Mouse (Mus musculus): ENCODE data around the gene Plbd2. TPM values are rescaled to one million over a fixed set of nuclear protein-coding genes. Genes with fewer than 3 reads are reported as not detected.

Gene Plbd2
- polyA plus RNA-seq, 1 experiment from 2014 or later: 19.0 TPM

DNA sequence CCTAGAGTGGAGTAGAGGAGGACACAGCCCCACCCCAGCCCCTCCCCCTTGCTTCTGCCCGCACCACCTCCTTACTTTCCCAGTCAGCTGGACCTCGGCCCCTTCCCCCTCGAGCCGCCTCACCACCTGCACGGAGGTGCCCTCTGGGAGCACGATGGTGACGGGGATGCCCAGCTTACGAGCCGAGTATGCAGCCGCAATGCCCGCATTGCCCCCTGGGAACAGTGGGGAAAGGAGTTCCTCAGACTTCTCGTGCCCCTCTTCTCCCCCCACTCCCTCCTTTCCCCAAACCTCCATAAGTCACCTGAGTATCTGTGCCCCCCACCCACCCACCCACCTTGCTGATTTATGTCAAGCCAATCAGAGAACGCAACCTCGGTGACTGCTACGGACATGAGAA, 41.5 kb downstream of the Plbd2 start:
- ATAC-seq (ENCODE audit: low read depth): no peak
- Histone ChIP-seq H3K4me2 (ENCODE audit: low read depth, low read length) (no peak overlapping the region), H3K27ac (ENCODE audit: low read length) (no peak overlapping the region), H3K27me3 (ENCODE audit: control insufficient read depth, insufficient read depth, low read depth, low read length) (peaks cover 11% of the 10 kb centered on the region), H3K9ac (ENCODE audit: low read depth, low read length) (no peak overlapping the region), H3K4me1 (ENCODE audit: control insufficient read depth, low read depth, low read length) (peaks cover 3% of the 10 kb centered on the region; the same call in 1 of the 2 replicates), H3K4me3 (ENCODE audit: low read depth, low read length) (no peak overlapping the region), H3K9me3 (replicated peaks; ENCODE audit: control insufficient read depth, low read length) (peaks cover 3% of the 10 kb centered on the region), H3K36me3 (ENCODE audit: control insufficient read depth, insufficient read depth) (no peaks in the 10 kb centered on the region)
- 65% methylated on average over 15 of the region's 15 CpGs for WGBS (ENCODE audit: insufficient replicate concordance)

DNA sequence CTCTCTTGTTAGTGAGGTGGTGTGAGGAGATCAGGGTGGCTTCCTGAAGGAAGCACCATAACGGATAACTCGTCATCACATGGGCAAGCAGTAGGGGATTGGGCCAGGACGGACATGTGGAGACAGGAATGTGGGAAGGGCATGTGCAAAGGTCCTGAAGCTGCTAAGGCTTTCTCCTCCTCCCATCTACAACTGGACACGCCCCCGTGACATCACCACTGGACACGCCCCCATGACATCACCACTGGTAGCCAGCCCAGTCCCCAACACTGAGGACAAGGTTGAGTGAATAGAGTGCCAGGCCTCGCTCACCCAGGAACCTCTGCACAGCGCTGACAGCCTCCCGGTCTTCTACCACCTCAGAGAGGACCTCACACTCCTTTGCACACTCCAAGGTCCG, 44.3 kb downstream of the Plbd2 start:
- no peaks in the 10 kb centered on the region for H3K36me3 ChIP-seq (ENCODE audit: control insufficient read depth, insufficient read depth)
- H3K27ac ChIP-seq (ENCODE audit: low read length): no peak overlapping the region
- H3K27me3 ChIP-seq (ENCODE audit: control insufficient read depth, insufficient read depth, low read depth, low read length): peaks cover 20% of the 10 kb centered on the region
- no peaks in the 10 kb centered on the region for H3K4me1 ChIP-seq (ENCODE audit: control insufficient read depth, low read depth, low read length)
- WGBS (ENCODE audit: insufficient replicate concordance): 53% methylated on average over 10 of the region's 10 CpGs
- no peak overlapping the region for H3K4me2 ChIP-seq (ENCODE audit: low read depth, low read length)
- no peak overlapping the region for H3K4me3 ChIP-seq (ENCODE audit: low read depth, low read length)
- ATAC-seq (ENCODE audit: low read depth): no peak
- H3K9ac ChIP-seq (ENCODE audit: low read depth, low read length): no peak overlapping the region
- peaks cover under 1% of the 10 kb centered on the region; the same call in 1 of the 2 replicates for H3K9me3 ChIP-seq (replicated peaks; ENCODE audit: control insufficient read depth, low read length)

DNA sequence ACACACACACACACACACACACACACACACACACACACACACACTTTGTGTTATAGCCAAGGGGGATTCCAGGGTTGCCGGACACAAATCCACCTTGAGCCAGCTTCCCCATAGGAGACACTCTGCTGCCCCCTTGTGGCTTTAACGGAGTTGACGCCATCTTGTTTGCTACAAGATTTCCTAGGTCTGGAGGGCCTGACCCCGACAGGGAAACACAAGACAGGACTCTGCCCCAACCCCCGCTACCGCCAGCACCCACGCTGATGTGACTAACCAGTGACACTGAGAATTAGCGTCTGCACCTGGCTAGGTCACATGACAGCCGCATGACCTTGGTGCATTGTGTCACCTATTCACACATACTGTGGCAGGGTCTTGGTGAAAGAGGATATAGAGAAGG, 45.8 kb downstream of the Plbd2 start:
- ATAC-seq (ENCODE audit: low read depth): no peak
- no peak overlapping the region for H3K9ac ChIP-seq (ENCODE audit: low read depth, low read length)
- no peaks in the 10 kb centered on the region for H3K9me3 ChIP-seq (replicated peaks; ENCODE audit: control insufficient read depth, low read length)
- no peaks in the 10 kb centered on the region for H3K4me1 ChIP-seq (ENCODE audit: control insufficient read depth, low read depth, low read length)
- peaks cover 14% of the 10 kb centered on the region for H3K27me3 ChIP-seq (ENCODE audit: control insufficient read depth, insufficient read depth, low read depth, low read length)
- H3K4me3 ChIP-seq (ENCODE audit: low read depth, low read length): no peak overlapping the region
- H3K4me2 ChIP-seq (ENCODE audit: low read depth, low read length): no peak overlapping the region
- 10% methylated on average over 9 of the region's 9 CpGs for WGBS (ENCODE audit: insufficient replicate concordance)
- H3K36me3 ChIP-seq (ENCODE audit: control insufficient read depth, insufficient read depth): no peaks in the 10 kb centered on the region
- no peak overlapping the region for H3K27ac ChIP-seq (ENCODE audit: low read length)

DNA sequence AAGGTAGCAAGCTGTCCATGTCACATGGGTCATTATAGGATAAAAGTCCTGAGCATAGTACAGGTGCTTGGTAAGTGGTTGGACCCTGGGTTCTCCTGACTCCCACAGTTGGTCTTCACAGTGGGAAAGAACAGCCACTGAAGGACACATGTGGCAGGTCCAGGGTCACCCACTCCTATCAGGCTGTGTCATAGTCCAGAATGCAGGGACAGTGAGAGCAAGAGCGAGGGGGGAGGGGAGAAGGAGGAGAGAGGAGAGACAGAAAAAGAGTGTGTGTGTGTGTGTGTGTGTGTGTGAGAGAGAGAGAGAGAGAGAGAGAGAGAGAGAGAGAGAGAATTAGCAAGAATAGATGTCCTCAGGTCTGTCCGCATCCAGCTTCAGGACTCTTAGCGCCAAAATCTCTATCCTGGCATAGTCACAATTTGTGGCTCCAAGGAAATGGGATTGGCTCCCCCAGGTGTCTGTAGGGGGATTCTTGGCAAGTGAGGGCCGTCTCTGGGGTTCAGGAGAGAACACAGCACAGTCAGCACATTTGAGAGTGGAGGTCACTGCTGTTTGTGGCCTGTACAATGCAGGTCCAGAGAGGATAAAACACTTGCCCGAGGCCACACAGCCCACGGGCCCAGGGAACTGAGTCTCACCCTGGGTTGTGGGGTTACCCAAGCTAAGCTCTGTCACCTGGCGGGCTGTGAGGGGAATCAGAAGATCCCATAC, 46.4 kb downstream of the Plbd2 start:
- Histone ChIP-seq H3K27ac (ENCODE audit: low read length) (no peak overlapping the region), H3K27me3 (ENCODE audit: control insufficient read depth, insufficient read depth, low read depth, low read length) (peaks cover 13% of the 10 kb centered on the region), H3K36me3 (ENCODE audit: control insufficient read depth, insufficient read depth) (no peaks in the 10 kb centered on the region), H3K4me3 (ENCODE audit: low read depth, low read length) (no peak overlapping the region), H3K9me3 (replicated peaks; ENCODE audit: control insufficient read depth, low read length) (no peaks in the 10 kb centered on the region), H3K4me1 (ENCODE audit: control insufficient read depth, low read depth, low read length) (no peaks in the 10 kb centered on the region), H3K9ac (ENCODE audit: low read depth, low read length) (no peak overlapping the region), H3K4me2 (ENCODE audit: low read depth, low read length) (no peak overlapping the region)
- 39% methylated on average over 7 of the region's 7 CpGs for WGBS (ENCODE audit: insufficient replicate concordance)
- ATAC-seq (ENCODE audit: low read depth): no peak

DNA sequence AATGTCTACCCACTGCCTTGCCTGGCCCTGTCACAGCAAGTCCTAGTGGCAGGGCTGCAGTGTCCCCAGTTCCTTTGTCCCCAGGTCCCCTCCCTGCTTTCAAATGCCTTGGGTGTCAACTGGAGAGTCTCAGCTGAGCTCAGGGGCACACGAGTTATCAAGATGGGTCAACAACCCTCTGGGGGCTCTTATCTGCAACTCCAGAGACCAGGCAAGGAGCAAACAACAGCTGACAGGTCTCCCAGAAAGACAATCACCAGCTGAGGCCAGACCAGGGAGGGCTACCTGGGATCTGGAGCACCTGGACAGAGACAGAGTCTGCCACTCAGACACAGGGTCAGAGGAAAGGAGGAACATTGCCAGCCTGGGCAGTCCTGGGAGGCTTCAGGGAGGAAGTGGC, 47.2 kb downstream of the Plbd2 start:
- H3K4me1 ChIP-seq (ENCODE audit: control insufficient read depth, low read depth, low read length): no peaks in the 10 kb centered on the region
- peaks cover 13% of the 10 kb centered on the region for H3K27me3 ChIP-seq (ENCODE audit: control insufficient read depth, insufficient read depth, low read depth, low read length)
- H3K4me2 ChIP-seq (ENCODE audit: low read depth, low read length): no peak overlapping the region
- no peak for ATAC-seq (ENCODE audit: low read depth)
- H3K9me3 ChIP-seq (replicated peaks; ENCODE audit: control insufficient read depth, low read length): no peaks in the 10 kb centered on the region
- H3K4me3 ChIP-seq (ENCODE audit: low read depth, low read length): no peak overlapping the region
- no peak overlapping the region for H3K9ac ChIP-seq (ENCODE audit: low read depth, low read length)
- 3% methylated on average over 1 of the region's 1 CpGs for WGBS (ENCODE audit: insufficient replicate concordance)
- H3K27ac ChIP-seq (ENCODE audit: low read length): no peak overlapping the region
- no peaks in the 10 kb centered on the region for H3K36me3 ChIP-seq (ENCODE audit: control insufficient read depth, insufficient read depth)

DNA sequence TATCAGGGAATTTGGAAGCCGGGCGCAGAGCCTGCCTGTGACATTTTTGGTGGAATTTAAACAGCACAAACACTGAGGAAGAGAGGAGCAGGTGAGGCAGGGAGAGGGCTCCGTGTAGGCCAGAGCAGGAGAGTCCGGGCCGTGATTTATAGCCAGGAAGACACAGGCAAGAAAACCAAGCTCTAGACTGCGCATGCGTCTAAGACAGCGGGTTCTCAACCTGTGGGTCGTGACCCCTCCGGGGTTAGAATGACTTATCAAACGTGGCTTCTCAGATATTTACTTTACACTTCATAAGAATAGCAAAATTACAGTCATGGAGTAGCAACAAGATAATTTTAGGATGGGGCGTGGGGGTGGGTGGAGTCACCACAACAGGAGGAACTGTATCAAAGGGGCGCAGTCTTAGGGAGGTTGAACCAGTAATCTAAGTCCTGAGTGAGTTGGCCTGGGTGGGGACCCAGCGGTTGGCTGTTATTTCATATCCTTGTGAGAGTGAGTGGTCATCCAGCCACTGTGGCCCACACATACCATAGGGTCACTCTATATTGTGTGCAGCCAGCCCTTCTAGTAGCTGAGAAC, 48.6 kb downstream of the Plbd2 start:
- 42% methylated on average over 14 of the region's 14 CpGs for WGBS (ENCODE audit: insufficient replicate concordance)
- Histone ChIP-seq H3K9me3 (replicated peaks; ENCODE audit: control insufficient read depth, low read length) (no peaks in the 10 kb centered on the region), H3K4me2 (ENCODE audit: low read depth, low read length) (no peak overlapping the region), H3K4me3 (ENCODE audit: low read depth, low read length) (no peak overlapping the region), H3K36me3 (ENCODE audit: control insufficient read depth, insufficient read depth) (no peaks in the 10 kb centered on the region), H3K27me3 (ENCODE audit: control insufficient read depth, insufficient read depth, low read depth, low read length) (peaks cover 12% of the 10 kb centered on the region), H3K4me1 (ENCODE audit: control insufficient read depth, low read depth, low read length) (no peaks in the 10 kb centered on the region), H3K27ac (ENCODE audit: low read length) (no peak overlapping the region), H3K9ac (ENCODE audit: low read depth, low read length) (no peak overlapping the region)
- ATAC-seq (ENCODE audit: low read depth): no peak

DNA sequence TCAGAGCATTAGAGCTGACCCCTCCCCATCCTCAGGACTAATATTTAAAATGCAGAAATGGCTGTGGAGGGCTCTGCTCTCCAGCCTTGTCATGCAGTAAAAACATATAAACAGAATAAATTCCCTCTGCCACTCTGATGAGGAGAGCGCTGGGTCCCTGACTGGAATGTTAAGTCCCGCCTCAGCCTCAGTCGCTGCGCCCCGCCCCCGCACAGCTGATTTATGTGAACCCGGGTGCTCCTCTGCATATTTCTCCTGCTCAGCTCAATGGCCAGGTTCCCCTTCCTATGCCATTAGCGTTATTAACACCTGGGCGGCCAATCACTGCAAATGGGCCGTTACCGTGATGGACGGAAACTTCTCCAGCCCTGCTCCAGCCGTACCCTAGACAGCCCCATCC, 56.1 kb downstream of the Plbd2 start:
- H3K27me3 ChIP-seq (ENCODE audit: control insufficient read depth, insufficient read depth, low read depth, low read length): peaks cover 16% of the 10 kb centered on the region
- H3K4me3 ChIP-seq (ENCODE audit: low read depth, low read length): no peak overlapping the region
- H3K36me3 ChIP-seq (ENCODE audit: control insufficient read depth, insufficient read depth): no peaks in the 10 kb centered on the region
- no peak overlapping the region for H3K4me2 ChIP-seq (ENCODE audit: low read depth, low read length)
- ATAC-seq (ENCODE audit: low read depth): no peak
- no peak overlapping the region for H3K27ac ChIP-seq (ENCODE audit: low read length)
- no peaks in the 10 kb centered on the region for H3K9me3 ChIP-seq (replicated peaks; ENCODE audit: control insufficient read depth, low read length)
- WGBS (ENCODE audit: insufficient replicate concordance): 32% methylated on average over 13 of the region's 13 CpGs
- H3K9ac ChIP-seq (ENCODE audit: low read depth, low read length): no peak overlapping the region
- no peaks in the 10 kb centered on the region for H3K4me1 ChIP-seq (ENCODE audit: control insufficient read depth, low read depth, low read length)

DNA sequence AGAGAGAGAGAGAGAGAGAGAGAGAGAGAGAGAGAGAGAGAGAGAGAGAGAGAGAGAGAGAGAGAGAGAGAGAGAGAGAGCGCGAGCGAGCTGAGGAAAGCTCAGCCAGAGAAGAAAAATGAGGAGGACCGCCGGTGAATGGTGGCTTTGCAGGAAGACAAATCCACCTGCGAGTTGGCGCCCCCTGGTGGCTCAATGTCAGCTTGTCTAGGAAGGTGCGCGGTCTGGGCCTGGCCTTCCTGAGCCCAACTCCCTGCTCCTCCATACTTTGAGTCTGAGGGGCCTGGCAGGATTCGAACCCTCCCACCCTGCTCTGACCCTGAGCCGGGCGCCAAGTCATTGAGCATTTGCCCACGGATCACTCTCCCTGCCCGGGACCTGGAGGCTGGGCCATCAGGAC, 62.7 kb downstream of the Plbd2 start:
- no peak overlapping the region for H3K4me3 ChIP-seq (ENCODE audit: low read depth, low read length)
- no peaks in the 10 kb centered on the region for H3K36me3 ChIP-seq (ENCODE audit: control insufficient read depth, insufficient read depth)
- no peak overlapping the region for H3K27ac ChIP-seq (ENCODE audit: low read length)
- ATAC-seq (ENCODE audit: low read depth): no peak
- H3K9me3 ChIP-seq (replicated peaks; ENCODE audit: control insufficient read depth, low read length): no peaks in the 10 kb centered on the region
- peak overlapping the region; percentile 27; the same call in 1 of the 2 replicates for H3K4me2 ChIP-seq (ENCODE audit: low read depth, low read length)
- no peak overlapping the region for H3K9ac ChIP-seq (ENCODE audit: low read depth, low read length)
- 5% methylated on average over 14 of the region's 14 CpGs for WGBS (ENCODE audit: insufficient replicate concordance)
- no peaks in the 10 kb centered on the region; the same call in 1 of the 2 replicates for H3K4me1 ChIP-seq (ENCODE audit: control insufficient read depth, low read depth, low read length)
- peaks cover 65% of the 10 kb centered on the region for H3K27me3 ChIP-seq (ENCODE audit: control insufficient read depth, insufficient read depth, low read depth, low read length)

DNA sequence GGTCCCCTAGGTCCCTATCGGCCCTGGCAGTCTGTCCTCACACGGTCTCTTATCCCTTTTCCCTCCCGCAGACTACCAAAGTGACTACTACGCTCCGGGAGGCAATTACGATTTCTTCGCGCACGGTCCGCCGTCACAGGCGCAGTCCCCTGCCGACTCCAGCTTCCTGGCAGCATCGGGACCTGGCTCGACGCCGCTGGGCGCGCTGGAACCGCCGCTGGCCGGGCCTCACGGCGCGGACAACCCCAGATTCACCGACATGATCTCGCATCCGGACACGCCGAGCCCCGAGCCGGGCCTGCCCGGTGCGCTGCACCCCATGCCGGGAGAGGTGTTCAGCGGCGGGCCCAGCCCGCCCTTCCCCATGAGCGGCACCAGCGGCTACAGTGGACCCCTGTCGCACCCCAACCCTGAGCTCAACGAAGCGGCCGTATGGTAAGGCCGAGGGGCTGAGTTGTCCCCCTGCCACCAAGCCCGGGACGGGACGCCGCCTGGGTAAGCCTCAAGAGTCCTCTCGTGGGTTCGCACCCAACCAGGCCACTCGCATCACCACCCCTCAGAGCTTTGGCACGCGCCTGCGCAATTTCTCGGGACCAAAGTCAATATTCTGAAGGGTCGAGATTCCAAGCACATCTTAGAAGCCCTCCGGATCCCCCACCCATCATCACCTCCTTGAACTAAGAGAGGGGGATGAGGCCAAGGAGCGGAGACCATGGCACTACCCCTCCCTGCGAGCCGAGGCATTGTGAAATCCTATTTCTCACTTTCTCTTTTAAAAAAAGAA, 63.3 kb downstream of the Plbd2 start:
- Histone ChIP-seq H3K4me3 (ENCODE audit: low read depth, low read length) (no peak overlapping the region), H3K36me3 (ENCODE audit: control insufficient read depth, insufficient read depth) (no peaks in the 10 kb centered on the region), H3K27ac (ENCODE audit: low read length) (no peak overlapping the region), H3K9me3 (replicated peaks; ENCODE audit: control insufficient read depth, low read length) (no peaks in the 10 kb centered on the region), H3K27me3 (ENCODE audit: control insufficient read depth, insufficient read depth, low read depth, low read length) (peaks cover 67% of the 10 kb centered on the region), H3K9ac (ENCODE audit: low read depth, low read length) (no peak overlapping the region), H3K4me1 (ENCODE audit: control insufficient read depth, low read depth, low read length) (no peaks in the 10 kb centered on the region; the same call in 1 of the 2 replicates), H3K4me2 (ENCODE audit: low read depth, low read length) (peak overlapping the region; percentile 27; the same call in 1 of the 2 replicates)
- WGBS (ENCODE audit: insufficient replicate concordance): 2% methylated on average over 61 of the region's 61 CpGs
- no peak for ATAC-seq (ENCODE audit: low read depth)
